Mouse (Mus musculus) left cerebral cortex, adult 18-20 months (tissue): ENCODE results near the gene Wwp2. TPM values are rescaled to one million over a fixed set of nuclear protein-coding genes. Genes with fewer than 3 reads are reported as not detected.

Experiments
- DNase-seq, 2 experiments: peaks; one replicate each; pipeline ENCODE4 v3.0.0; 2021 to 2022; ENCODE audit warnings: low spot score in 2 of 2, mixed read lengths in 1 of 2
- total RNA-seq, 2 experiments: library from RNA; stranded (reverse); gene quantifications; 2 replicates each; pipeline ENCODE4 v1.2.3; 2021

Wwp2 gene
- total RNA-seq, 2 experiments from 2014 or later, result 37.2 to 43.0 TPM

GRCm38 (mm10) chr8:107425230-107425597 is 11.0 kb upstream of the Wwp2 start:
- no peak for DNase-seq

- no peak for DNase-seq
Measured at GRCm38 (mm10) chr8:107430821-107431220, 5.3 kb upstream of the Wwp2 start.

GRCm38 (mm10) chr8:107435421-107435961 is 674 bp upstream of the Wwp2 start:
- no peak for DNase-seq

- no peak for DNase-seq
Measured at GRCm38 (mm10) chr8:107436841-107437421, 766 bp downstream of the Wwp2 start.

- DNase-seq, result no peak
Measured at GRCm38 (mm10) chr8:107437711-107438110, 1.5 kb downstream of the Wwp2 start.

- DNase-seq, result no peak
Measured at GRCm38 (mm10) chr8:107439880-107440625, 3.9 kb downstream of the Wwp2 start.

GRCm38 (mm10) chr8:107444626-107445025 is 8.5 kb downstream of the Wwp2 start:
- no peak for DNase-seq

GRCm38 (mm10) chr8:107447713-107448112 is 11.5 kb downstream of the Wwp2 start:
- DNase-seq, result no peak

GRCm38 (mm10) chr8:107448382-107448889 is 12.3 kb downstream of the Wwp2 start:
- no peak for DNase-seq

GRCm38 (mm10) chr8:107449130-107449529 is 13.0 kb downstream of the Wwp2 start:
- no peak for DNase-seq

- no peak for DNase-seq
Measured at GRCm38 (mm10) chr8:107449655-107450054, 13.5 kb downstream of the Wwp2 start.

GRCm38 (mm10) chr8:107451414-107452066 is 15.4 kb downstream of the Wwp2 start:
- DNase-seq, result no peak

- DNase-seq, result no peak
Measured at GRCm38 (mm10) chr8:107453386-107453785, 17.2 kb downstream of the Wwp2 start.

- DNase-seq, result peak; percentile 23 to 37
Measured at GRCm38 (mm10) chr8:107455268-107455667, 19.1 kb downstream of the Wwp2 start.

- DNase-seq, result no peak
Measured at GRCm38 (mm10) chr8:107457725-107458124, 21.6 kb downstream of the Wwp2 start.

GRCm38 (mm10) chr8:107458281-107458680 is 22.1 kb downstream of the Wwp2 start:
- no peak for DNase-seq

- DNase-seq, result no peak
Measured at GRCm38 (mm10) chr8:107462423-107462822, 26.3 kb downstream of the Wwp2 start.

GRCm38 (mm10) chr8:107465332-107465990 is 29.3 kb downstream of the Wwp2 start:
- DNase-seq, result no peak

GRCm38 (mm10) chr8:107466642-107467041 is 30.5 kb downstream of the Wwp2 start:
- DNase-seq, result no peak

- no peak for DNase-seq
Measured at GRCm38 (mm10) chr8:107468811-107469302, 32.7 kb downstream of the Wwp2 start.

GRCm38 (mm10) chr8:107470302-107470701 is 34.1 kb downstream of the Wwp2 start:
- no peak for DNase-seq
